Mouse (Mus musculus): ENCODE measurements around the gene Phactr4. TPM values are rescaled to one million over a fixed set of nuclear protein-coding genes. Genes with fewer than 3 reads are reported as not detected.

Gene Phactr4
- total and polyA plus RNA-seq, 3 experiments = 7.2 to 79.5 (median 28.7) TPM

DNA sequence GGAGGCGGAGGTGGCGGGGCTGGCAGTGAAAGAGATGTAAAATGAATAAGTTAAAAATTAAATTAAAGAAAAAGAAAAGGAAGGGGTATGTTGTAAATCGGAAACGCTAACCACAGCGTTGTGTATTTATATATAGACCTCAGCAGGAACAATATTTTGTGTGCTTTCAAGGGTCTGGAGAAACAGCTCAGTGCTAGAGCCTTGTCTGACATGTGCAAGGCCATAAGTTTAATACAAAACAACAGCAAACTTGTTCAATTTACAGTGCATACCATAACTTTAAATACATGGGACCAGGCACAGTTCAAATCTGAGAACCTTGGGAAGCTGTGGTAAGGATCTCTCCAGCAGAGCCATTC lies 41.9 kb upstream of the Phactr4 start:
- Histone ChIP-seq H3K36me3 (ENCODE audit: control insufficient read depth in 1 of 2, insufficient read depth in 2 of 2, low read length in 2 of 2) (peaks cover 2 to 19% of the 10 kb centered on the region in 2 experiments; a peak in 3 of 4 replicates), H3K27ac (ENCODE audit: control insufficient read depth, low read depth, low read length) (peak overlapping the region; percentile 69), H3K4me3 (ENCODE audit: control insufficient read depth in 1 of 2, insufficient read depth in 1 of 2, low read depth in 2 of 2, low read length in 2 of 2) (peak overlapping the region; percentile 62 to 69), H3K79me2 (ENCODE audit: control insufficient read depth, insufficient read depth, low read length, poor library complexity) (peaks cover 39% of the 10 kb centered on the region), H3K27me3 (ENCODE audit: control insufficient read depth in 1 of 2, insufficient read depth in 2 of 2, low read length in 2 of 2) (no peaks in the 10 kb centered on the region), H3K9me3 (replicated peaks; ENCODE audit: insufficient read depth, low read length) (no peaks in the 10 kb centered on the region), H3K4me1 (ENCODE audit: control insufficient read depth in 1 of 2, insufficient read depth in 2 of 2, low read length in 2 of 2) (peaks cover 0 to 9% of the 10 kb centered on the region in 2 experiments; a peak in 3 of 4 replicates), H3K9ac (ENCODE audit: control insufficient read depth, low read depth, low read length, poor library complexity, severe bottlenecking) (peak overlapping the region; percentile 72)
- no peak for TF ChIP-seq ZNF384 (IDR thresholded peaks at IDR 0.05; ENCODE audit: low read depth, low read length)
- TF ChIP-seq MAFK (IDR thresholded peaks at IDR 0.05; ENCODE audit: borderline replicate concordance, low read depth, low read length) = no peak
- TF ChIP-seq UBTF (IDR thresholded peaks at IDR 0.05; ENCODE audit: borderline replicate concordance, insufficient read depth, low read depth, low read length) = no peak
- TF ChIP-seq CHD1 (IDR thresholded peaks at IDR 0.05; ENCODE audit: low read depth, low read length) = no peak
- peak; percentile 26; the same call in 1 of the 2 replicates for TF ChIP-seq ZC3H11A (IDR thresholded peaks at IDR 0.05; ENCODE audit: low read depth, low read length)
- no peak for TF ChIP-seq TCF12 (IDR thresholded peaks at IDR 0.05; ENCODE audit: low read depth, low read length)
- TF ChIP-seq USF1 (IDR thresholded peaks at IDR 0.05; ENCODE audit: low read depth, low read length) = no peak
- TF ChIP-seq SIN3A (IDR thresholded peaks at IDR 0.05; ENCODE audit: low read length) = no peak
- TF ChIP-seq POLR2AphosphoS2 (IDR thresholded peaks at IDR 0.05; ENCODE audit: low read length) = no peak
- TF ChIP-seq MYC (IDR thresholded peaks at IDR 0.05; ENCODE audit: low read depth, low read length) = peak; percentile 59
- TF ChIP-seq MAZ (IDR thresholded peaks at IDR 0.05; ENCODE audit: low read depth, low read length) = no peak
- no peak for DNase-seq (ENCODE audit: low read depth, low spot score)

DNA sequence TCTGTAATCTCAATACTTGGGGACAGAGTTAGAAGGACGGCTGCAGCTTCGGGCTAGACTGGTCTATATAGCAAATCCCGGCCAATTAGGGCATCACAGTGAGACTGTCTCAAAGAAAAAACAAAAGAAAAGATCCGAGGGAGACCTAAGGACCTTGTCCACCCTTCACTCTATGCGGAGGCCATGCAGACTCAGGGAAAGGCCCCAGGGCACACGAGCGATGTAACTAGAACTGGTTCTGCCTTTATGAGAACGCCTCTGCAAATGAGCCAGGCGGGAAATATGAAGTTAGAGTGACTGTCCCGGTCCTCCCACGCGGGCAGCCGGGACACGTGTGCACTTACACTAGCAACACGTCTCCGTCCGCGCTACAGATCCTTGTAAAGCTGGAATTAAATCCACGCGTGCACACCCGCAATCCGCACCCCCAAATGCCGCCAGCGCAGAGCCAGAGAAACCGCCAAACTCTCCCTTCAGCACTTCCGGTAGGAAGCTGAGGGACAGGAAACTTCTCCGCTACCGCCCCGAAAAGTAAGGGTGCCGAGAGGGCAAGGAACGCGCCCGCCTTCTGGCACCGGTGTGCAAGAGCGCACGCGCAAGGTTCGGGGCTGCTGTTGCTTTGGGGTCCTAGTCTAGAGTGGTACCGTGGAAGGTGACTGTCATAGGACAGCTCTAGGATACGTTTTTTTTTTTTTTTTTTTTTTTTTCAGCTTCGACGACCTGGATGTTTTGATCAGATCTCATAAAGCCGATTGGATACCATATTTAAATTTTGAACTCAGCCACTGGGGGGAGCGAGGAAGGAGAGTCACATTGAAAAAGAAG lies 41.4 kb upstream of the Phactr4 start, which contains the start of gene Med18:
Gene Med18, minus strand, starts transcription at position 492 of the 825 bp plus-strand sequence.
- Histone ChIP-seq H3K27ac (ENCODE audit: control insufficient read depth, low read depth, low read length) (peak within 1 kb of the TSS; percentile 69), H3K9me3 (replicated peaks; ENCODE audit: insufficient read depth, low read length) (no peaks in the 10 kb centered on the region), H3K36me3 (ENCODE audit: control insufficient read depth in 1 of 2, insufficient read depth in 2 of 2, low read length in 2 of 2) (peaks cover 2 to 20% of the 10 kb centered on the region in 2 experiments; a peak in 3 of 4 replicates), H3K79me2 (ENCODE audit: control insufficient read depth, insufficient read depth, low read length, poor library complexity) (peaks cover 39% of the 10 kb centered on the region), H3K4me1 (ENCODE audit: control insufficient read depth in 1 of 2, insufficient read depth in 2 of 2, low read length in 2 of 2) (peaks cover 0 to 9% of the 10 kb centered on the region in 2 experiments; a peak in 3 of 4 replicates), H3K9ac (ENCODE audit: control insufficient read depth, low read depth, low read length, poor library complexity, severe bottlenecking) (peak within 1 kb of the TSS; percentile 72), H3K27me3 (ENCODE audit: control insufficient read depth in 1 of 2, insufficient read depth in 2 of 2, low read length in 2 of 2) (no peaks in the 10 kb centered on the region), H3K4me3 (ENCODE audit: control insufficient read depth in 1 of 2, insufficient read depth in 1 of 2, low read depth in 2 of 2, low read length in 2 of 2) (peak within 1 kb of the TSS; percentile 69 to 78)
- DNase-seq (ENCODE audit: low read depth, low spot score) = peak; percentile 98
- TF ChIP-seq GABPA (IDR thresholded peaks at IDR 0.05; ENCODE audit: low read depth, low read length) (no peak), MYC (IDR thresholded peaks at IDR 0.05; ENCODE audit: low read depth, low read length) (no peak; the same call in 1 of the 2 replicates), SIN3A (IDR thresholded peaks at IDR 0.05; ENCODE audit: low read length) (peak; percentile 96), TCF12 (IDR thresholded peaks at IDR 0.05; ENCODE audit: low read depth, low read length) (peak; percentile 67), HCFC1 (IDR thresholded peaks at IDR 0.05; ENCODE audit: low read depth, low read length) (peak; percentile 92), ELF1 (IDR thresholded peaks at IDR 0.05; ENCODE audit: low read depth, low read length) (peak; percentile 96), ZKSCAN1 (IDR thresholded peaks at IDR 0.05; ENCODE audit: low read depth, low read length) (no peak), ZMIZ1 (IDR thresholded peaks at IDR 0.05; ENCODE audit: low read depth, low read length) (peak; percentile 87), GATA1 (IDR thresholded peaks at IDR 0.05; ENCODE audit: low read depth, low read length) (0 out of 2 replicates have a peak, but pooled peaks have one; percentile 3), EP300 (IDR thresholded peaks at IDR 0.05; ENCODE audit: low read depth in 1 of 2, low read length in 2 of 2) (no peak), USF1 (IDR thresholded peaks at IDR 0.05; ENCODE audit: low read depth, low read length) (peak; percentile 31; the same call in 1 of the 2 replicates), TBP (IDR thresholded peaks at IDR 0.05; ENCODE audit: low read depth, low read length) (peak; percentile 80), POLR2AphosphoS2 (IDR thresholded peaks at IDR 0.05; ENCODE audit: low read length) (peak; percentile 73; the same call in 1 of the 2 replicates), NELFE (IDR thresholded peaks at IDR 0.05; ENCODE audit: low read depth, low read length) (peak; percentile 91), MAX (IDR thresholded peaks at IDR 0.05; ENCODE audit: low read length) (peak; percentile 76), MEF2A (IDR thresholded peaks at IDR 0.05; ENCODE audit: extremely low read depth, insufficient replicate concordance, low read depth, low read length, poor library complexity, severe bottlenecking) (no peak), MAZ (IDR thresholded peaks at IDR 0.05; ENCODE audit: low read depth, low read length) (peak; percentile 83), MYB (IDR thresholded peaks at IDR 0.05; ENCODE audit: low read depth, low read length) (no peak), JUND (IDR thresholded peaks at IDR 0.05; ENCODE audit: low read depth, low read length) (no peak), POLR2AphosphoS5 (IDR thresholded peaks at IDR 0.05; ENCODE audit: borderline replicate concordance, low read depth, low read length) (no peak), TAL1 (IDR thresholded peaks at IDR 0.05; ENCODE audit: low read length) (no peak), SMC3 (IDR thresholded peaks at IDR 0.05; ENCODE audit: low read depth, low read length) (peak; percentile 54), KAT2A (conservative IDR thresholded peaks at IDR 0.05; ENCODE audit: low read depth, low read length) (peak; percentile 70; the same call in 1 of the 2 replicates)
